Comparison of ENCODE assay signal across 11 mouse cellular contexts in the genomic region with DNA sequence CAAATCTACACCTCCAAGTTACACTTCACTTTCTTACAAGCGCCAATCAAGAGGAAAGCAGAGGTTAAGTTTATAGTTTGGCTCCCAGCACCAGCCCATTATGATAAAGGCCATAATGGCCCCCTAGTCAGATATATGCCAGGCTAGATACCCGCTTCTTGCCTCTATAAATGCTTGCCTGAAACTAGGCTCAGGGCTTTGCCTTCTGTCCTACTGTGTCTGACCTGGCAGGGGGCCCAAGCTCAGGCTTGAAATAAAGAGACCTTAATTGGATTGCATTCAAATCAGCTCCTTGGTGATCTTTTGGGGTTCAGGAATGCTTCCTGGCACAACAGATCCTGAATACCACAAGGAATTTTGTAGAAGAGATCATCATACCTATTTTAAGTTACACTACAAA.
"Had no signal": no experiment of that assay in that cellular context is flagged by ENCODE, and none has a peak within 500 bp of the region (broad histone marks: within the 10 kb centered on the region; RNA-seq: fewer than 3 reads in every experiment).

No protein-coding gene starts in this region.

- H3K4me3 ChIP-seq: limb, embryonic 13.5 days; midbrain, embryonic 15.5 days had no signal

- H3K9me3 ChIP-seq: limb, embryonic 13.5 days; midbrain, embryonic 15.5 days had no signal

- H3K27ac ChIP-seq: limb, embryonic 13.5 days; liver, embryonic 14.5 days; midbrain, embryonic 15.5 days; stomach, postnatal 0 days had no signal

- H3K36me3 ChIP-seq: limb, embryonic 13.5 days; midbrain, embryonic 15.5 days had no signal

- H3K27me3 ChIP-seq: limb, embryonic 13.5 days; midbrain, embryonic 15.5 days had no signal

- H3K4me2 ChIP-seq: limb, embryonic 13.5 days; midbrain, embryonic 15.5 days had no signal

- H3K9ac ChIP-seq: limb, embryonic 13.5 days; liver, embryonic 14.5 days; midbrain, embryonic 15.5 days had no signal

- H3K4me1 ChIP-seq: midbrain, embryonic 15.5 days had no signal

- DNase-seq: kidney, adult 8-10 months; kidney, postnatal 25 days; layer of hippocampus, postnatal 36 days; lung, adult 2 months; lung, postnatal 36 days; thymus, postnatal 4 days had no signal

- ATAC-seq: lung, postnatal 0 days; midbrain, embryonic 15.5 days had no signal
